Mouse (Mus musculus): ENCODE results near the gene Ppfibp2.
A peak's percentile ranks its signal among the peaks of the same experiment; 100 is the strongest.

The Ppfibp2 gene

GRCm38 (mm10) chr7:107594857-107595402, at the start of gene Ppfibp2:
Ppfibp2 (plus strand) TSS chr7:107595207.
- peak; percentile 91 for DNase-seq (ENCODE audit: extremely low spot score)

GRCm38 (mm10) chr7:107547872-107548271, 47.1 kb upstream of the Ppfibp2 start:
- no peak for DNase-seq (ENCODE audit: extremely low spot score)

GRCm38 (mm10) chr7:107553461-107553860, 41.5 kb upstream of the Ppfibp2 start:
- no peak for DNase-seq (ENCODE audit: extremely low spot score)

GRCm38 (mm10) chr7:107555906-107556305, 39.1 kb upstream of the Ppfibp2 start:
- DNase-seq (ENCODE audit: extremely low spot score) = no peak

- no peak for DNase-seq (ENCODE audit: extremely low spot score)
Measured at GRCm38 (mm10) chr7:107560675-107561074, 34.3 kb upstream of the Ppfibp2 start.

- DNase-seq (ENCODE audit: extremely low spot score) = no peak
Measured at GRCm38 (mm10) chr7:107561584-107561983, 33.4 kb upstream of the Ppfibp2 start.

- no peak for DNase-seq (ENCODE audit: extremely low spot score)
Measured at GRCm38 (mm10) chr7:107563727-107564126, 31.3 kb upstream of the Ppfibp2 start.

- DNase-seq (ENCODE audit: extremely low spot score) = peak; percentile 50
Measured at GRCm38 (mm10) chr7:107567261-107567671, 27.7 kb upstream of the Ppfibp2 start, which contains the start of gene Olfml1. Olfml1 (plus strand) TSS chr7:107567446.

- DNase-seq (ENCODE audit: extremely low spot score) = no peak
Measured at GRCm38 (mm10) chr7:107567674-107568073, 27.3 kb upstream of the Ppfibp2 start.

GRCm38 (mm10) chr7:107568971-107569370, 26.0 kb upstream of the Ppfibp2 start:
- DNase-seq (ENCODE audit: extremely low spot score) = no peak

- no peak for DNase-seq (ENCODE audit: extremely low spot score)
Measured at GRCm38 (mm10) chr7:107573856-107574255, 21.2 kb upstream of the Ppfibp2 start.

- no peak for DNase-seq (ENCODE audit: extremely low spot score)
Measured at GRCm38 (mm10) chr7:107574276-107574675, 20.7 kb upstream of the Ppfibp2 start.

GRCm38 (mm10) chr7:107592641-107593040, 2.4 kb upstream of the Ppfibp2 start:
- DNase-seq (ENCODE audit: extremely low spot score) = no peak

GRCm38 (mm10) chr7:107593904-107594303, 1.1 kb upstream of the Ppfibp2 start:
- no peak for DNase-seq (ENCODE audit: extremely low spot score)

- peak; percentile 56 for DNase-seq (ENCODE audit: extremely low spot score)
Measured at GRCm38 (mm10) chr7:107594325-107594856, 616 bp upstream of the Ppfibp2 start.

GRCm38 (mm10) chr7:107595426-107595825, 419 bp downstream of the Ppfibp2 start:
- no peak for DNase-seq (ENCODE audit: extremely low spot score)

GRCm38 (mm10) chr7:107596753-107597152, 1.7 kb downstream of the Ppfibp2 start:
- DNase-seq (ENCODE audit: extremely low spot score) = no peak

- no peak for DNase-seq (ENCODE audit: extremely low spot score)
Measured at GRCm38 (mm10) chr7:107597956-107598355, 2.9 kb downstream of the Ppfibp2 start.

- DNase-seq (ENCODE audit: extremely low spot score) = no peak
Measured at GRCm38 (mm10) chr7:107600651-107601050, 5.6 kb downstream of the Ppfibp2 start.

- DNase-seq (ENCODE audit: extremely low spot score) = no peak
Measured at GRCm38 (mm10) chr7:107602505-107602904, 7.5 kb downstream of the Ppfibp2 start.

GRCm38 (mm10) chr7:107602913-107603312, 7.9 kb downstream of the Ppfibp2 start:
- no peak for DNase-seq (ENCODE audit: extremely low spot score)

GRCm38 (mm10) chr7:107607766-107608165, 12.8 kb downstream of the Ppfibp2 start:
- DNase-seq (ENCODE audit: extremely low spot score) = no peak

GRCm38 (mm10) chr7:107609622-107610255, 14.7 kb downstream of the Ppfibp2 start:
- DNase-seq (ENCODE audit: extremely low spot score) = no peak
